Mouse (Mus musculus) right cerebral cortex, postnatal 36 days (tissue): Measurements from ENCODE around the gene Smarca4.
A peak's percentile ranks its signal among the peaks of the same experiment; 100 is the strongest.

Experiments
- DNase-seq, 2 experiments: peaks; one replicate each; pipeline ENCODE4 v3.0.0; 2022; ENCODE audit warnings: low spot score in 2 of 2, mixed read lengths in 1 of 2

Gene Smarca4

GRCm38 (mm10) chr9:21615617-21616231 is at the start of gene Smarca4:
Gene Smarca4, plus strand, starts transcription at chr9:21616169.
- peak; percentile 99 to 100 for DNase-seq

DNA sequence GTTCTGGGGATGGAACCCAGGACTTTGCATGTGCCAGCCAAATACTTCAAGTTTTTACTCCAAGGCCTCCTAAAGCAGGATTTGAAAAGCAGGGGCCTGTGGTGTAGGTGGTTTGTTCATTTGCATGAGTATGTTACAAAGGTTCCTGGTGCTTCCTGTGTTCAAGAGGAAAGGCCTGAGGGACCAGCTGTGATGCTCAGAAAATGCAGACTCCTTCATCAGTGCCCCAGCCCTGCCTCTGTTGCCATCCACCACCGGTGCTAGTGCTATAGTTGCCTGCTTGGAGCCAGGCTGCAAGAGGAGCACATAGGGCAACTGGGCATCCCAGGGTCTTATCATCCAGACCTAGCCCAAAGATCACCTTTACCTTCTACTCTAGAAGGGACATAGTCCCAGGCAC is 49.4 kb upstream of the Smarca4 start:
- DNase-seq, result no peak

DNA sequence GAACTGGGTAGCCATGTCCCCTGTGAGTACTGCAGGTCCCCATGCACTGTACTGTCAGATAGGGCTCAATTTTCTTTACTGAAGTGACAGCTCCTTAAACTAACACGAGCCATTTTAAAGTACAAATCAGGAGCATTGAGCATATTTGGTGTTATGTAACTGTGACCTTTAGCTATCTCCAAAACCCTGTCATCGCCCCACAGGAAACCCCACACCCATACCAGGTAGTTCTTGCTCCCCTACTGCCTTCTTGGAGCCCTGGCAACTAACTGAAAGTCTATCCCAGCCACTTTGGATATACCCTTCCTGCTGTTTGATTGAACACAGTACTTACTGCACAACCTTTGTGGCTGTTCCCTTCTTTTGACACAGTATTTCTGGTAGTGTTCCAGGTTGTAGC is 48.9 kb upstream of the Smarca4 start:
- no peak for DNase-seq

GRCm38 (mm10) chr9:21568657-21569255 is 47.2 kb upstream of the Smarca4 start:
- DNase-seq, result no peak

DNA sequence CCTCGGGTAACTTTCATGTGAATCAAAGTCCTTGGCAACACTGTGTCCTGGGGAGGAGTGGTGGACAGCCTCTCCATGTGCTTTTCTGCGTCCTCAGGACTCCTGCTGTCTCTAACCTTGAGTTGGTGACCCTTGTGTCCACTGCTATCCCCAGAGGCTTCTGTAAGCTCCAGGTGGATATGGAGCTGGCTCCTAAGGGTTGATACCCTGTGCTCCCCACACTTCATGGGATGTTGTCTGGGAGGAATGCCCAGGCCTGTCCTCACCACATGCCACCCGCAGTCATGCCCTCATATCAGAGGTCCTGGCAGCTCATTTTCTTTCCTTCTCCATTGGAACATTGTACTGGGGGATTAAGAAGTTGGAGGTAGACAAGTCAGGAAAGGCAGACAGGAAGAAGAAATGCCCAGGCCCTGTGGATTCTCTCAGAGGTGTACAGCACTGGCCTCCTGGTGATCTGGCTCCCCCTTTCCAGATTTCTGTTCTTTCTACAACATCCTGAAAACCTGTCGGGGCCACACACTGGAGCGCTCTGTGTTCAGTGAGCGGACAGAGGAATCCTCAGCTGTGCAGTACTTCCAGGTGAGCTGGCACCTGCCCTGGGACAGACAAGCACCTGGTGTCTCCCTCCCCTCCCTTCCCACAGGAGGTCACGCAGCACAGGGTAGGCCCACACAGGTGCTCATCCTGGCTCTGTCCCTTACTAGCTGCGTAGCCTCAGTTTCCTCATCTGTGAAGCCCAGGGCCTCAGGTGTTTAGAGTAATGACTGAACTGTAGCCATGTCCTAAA is 41.8 kb upstream of the Smarca4 start:
- DNase-seq, result no peak

DNA sequence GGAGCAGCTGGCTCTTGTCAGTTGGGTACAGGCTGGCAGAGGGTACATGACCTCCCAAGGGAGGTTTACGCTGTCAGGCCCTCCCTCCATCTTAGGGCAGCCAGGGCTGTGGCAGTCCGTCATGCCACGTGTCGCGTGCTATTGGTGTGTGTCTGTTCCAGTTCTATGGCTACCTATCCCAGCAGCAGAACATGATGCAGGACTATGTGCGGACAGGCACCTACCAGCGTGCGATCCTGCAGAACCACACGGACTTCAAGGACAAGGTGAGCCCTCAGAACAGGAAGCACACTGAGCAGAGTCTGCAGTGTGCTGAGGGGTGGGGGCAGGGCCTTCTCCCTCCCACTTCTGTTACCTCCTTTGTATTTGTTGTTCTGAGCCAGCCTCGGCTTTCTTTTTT is 40.7 kb upstream of the Smarca4 start:
- DNase-seq, result no peak

DNA sequence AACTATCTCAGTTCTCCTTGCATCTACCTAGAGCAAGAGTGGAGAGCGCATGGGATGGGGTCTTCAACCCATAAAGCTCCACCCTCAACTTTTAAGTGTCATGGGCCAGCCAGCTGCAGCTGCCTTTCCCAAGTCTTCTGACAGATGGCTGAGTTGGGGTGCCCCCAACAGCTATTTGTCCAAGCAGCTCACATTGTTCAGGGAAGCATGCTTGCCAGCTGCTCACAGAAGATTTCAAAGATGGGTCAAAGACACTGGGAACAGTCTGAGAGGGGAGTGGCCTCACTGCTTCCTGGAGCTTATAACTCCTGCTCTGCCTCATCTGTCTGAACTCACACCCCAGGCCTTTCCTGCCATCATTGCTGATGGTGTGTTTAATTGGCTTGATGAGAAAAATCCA is 39.7 kb upstream of the Smarca4 start:
- DNase-seq, result no peak

- DNase-seq, result no peak
Observed at GRCm38 (mm10) chr9:21578226-21578625, 37.7 kb upstream of the Smarca4 start.

GRCm38 (mm10) chr9:21585401-21585800 is 30.6 kb upstream of the Smarca4 start:
- no peak for DNase-seq

DNA sequence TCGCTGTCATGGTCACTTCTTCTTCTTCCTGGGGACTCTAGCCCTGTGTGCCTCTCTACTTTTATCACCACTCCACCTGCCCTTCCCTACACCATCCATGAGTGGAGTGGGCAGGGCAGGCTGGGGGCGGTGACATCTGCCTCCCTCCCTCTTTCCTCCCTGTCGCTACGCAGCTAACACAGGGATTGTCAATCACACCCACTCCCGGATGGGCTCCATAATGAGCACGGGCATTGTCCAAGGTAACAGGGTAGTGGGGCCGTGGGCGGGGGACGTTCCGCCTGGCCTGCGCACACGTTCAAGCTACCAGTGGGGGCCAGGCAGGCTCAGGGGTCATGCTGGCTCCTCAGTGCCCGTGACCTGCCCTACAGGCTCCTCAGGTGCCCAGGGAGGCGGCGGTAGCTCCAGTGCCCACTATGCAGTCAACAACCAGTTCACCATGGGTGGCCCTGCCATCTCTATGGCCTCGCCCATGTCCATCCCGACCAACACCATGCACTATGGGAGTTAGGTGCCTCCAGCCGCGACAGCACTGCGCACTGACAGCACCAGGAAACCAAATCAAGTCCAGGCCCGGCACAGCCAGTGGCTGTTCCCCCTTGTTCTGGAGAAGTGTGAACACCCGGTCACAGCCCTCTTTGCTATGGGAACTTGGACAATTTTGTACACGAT is 28.2 kb upstream of the Smarca4 start:
- no peak for DNase-seq

GRCm38 (mm10) chr9:21588350-21588749 is 27.6 kb upstream of the Smarca4 start:
- DNase-seq, result no peak

- no peak for DNase-seq
Observed at GRCm38 (mm10) chr9:21589538-21589937, 26.4 kb upstream of the Smarca4 start.

DNA sequence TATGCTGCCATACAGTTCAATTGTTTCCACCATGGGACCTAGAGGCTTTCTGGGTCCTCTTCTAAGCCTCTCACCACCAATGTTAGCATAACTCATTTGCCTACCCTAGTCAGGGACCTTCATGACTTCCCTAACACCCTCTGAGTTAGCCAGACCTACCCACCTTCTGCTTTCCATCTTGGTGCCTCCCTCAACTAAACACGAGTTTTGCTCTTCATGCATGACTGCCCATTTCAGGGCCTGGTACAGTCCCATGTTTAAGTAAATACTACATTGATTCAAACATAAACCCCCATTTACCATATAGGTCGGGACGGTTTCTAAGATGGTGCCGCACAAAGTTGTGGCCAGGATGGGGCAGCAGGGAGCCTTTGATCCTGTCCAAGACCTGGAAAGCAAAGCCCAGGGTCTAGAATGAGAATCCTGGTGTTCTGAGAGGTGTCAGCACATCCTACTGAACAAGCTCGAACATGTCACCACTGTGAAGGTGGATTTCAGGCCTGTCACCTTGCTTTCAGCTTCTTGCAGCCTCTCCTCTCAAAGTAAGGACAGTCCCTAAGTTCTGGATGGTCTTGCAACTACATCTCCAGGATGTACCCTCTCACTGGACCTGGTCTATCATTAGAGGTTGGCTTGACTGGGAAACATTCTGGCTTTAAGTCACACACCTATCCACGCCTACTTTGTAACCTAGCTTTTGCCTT is 24.7 kb upstream of the Smarca4 start:
- no peak for DNase-seq

GRCm38 (mm10) chr9:21591831-21592702 is 23.9 kb upstream of the Smarca4 start:
- DNase-seq, result no peak

DNA sequence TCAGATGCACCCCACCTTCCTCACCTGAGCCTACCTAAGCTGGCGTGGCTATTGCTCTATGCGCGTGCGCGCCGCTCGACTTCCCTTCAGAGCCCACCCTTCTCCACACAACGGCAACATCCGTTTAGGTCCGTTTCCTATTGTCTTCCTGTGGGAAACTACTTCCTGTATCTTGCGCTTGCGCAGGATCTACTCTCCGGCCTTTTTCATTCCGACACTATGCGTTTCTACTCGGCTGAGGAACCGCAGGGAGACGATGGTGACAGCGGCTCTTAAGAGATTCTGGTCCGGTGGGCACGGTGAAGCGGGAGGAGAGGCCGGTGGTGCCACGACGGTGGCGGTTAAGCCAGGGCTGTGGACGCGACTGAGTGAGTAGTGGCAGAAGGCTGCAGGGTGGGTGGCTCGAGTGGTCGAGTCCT is 23.3 kb upstream of the Smarca4 start, which contains the start of the genes Timm29 and Yipf2:
TSS of gene Timm29 (plus strand) at position 20 of the 419 bp plus-strand sequence.
TSS of gene Yipf2 (minus strand) at position 126 of the 419 bp plus-strand sequence.
- DNase-seq, result peak; percentile 87 to 93

DNA sequence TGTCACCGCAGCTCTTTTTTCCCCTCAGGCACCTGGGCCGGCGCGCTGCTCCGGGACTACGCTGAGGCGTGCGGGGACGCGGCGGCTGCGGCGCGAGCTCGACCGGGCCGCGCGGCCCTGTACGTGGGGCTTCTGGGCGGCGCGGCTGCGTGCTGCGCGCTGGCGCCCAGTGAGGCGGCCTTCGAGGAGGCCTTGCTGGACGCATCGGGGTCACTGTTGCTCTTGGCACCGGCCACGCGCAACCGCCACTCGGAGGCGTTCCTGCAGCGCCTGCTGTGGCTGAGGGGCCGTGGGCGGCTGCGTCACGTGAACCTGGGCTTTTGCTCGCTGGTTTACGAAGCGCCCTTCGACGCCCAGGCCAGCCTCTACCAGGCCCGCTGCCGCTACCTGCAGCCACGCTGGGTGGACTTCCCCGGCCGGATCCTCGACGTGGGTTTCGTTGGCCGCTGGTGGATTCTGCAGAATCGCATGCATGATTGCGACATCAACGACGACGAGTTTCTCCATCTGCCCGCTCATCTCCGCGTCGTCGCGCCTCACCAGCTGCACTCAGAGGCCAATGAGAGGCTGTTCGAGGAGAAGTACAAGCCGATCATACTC is 22.7 kb upstream of the Smarca4 start:
- DNase-seq, result peak; percentile 56 to 69

GRCm38 (mm10) chr9:21594350-21594749 is 21.6 kb upstream of the Smarca4 start:
- peak in 1 of 2 experiments; percentile 45 for DNase-seq

DNA sequence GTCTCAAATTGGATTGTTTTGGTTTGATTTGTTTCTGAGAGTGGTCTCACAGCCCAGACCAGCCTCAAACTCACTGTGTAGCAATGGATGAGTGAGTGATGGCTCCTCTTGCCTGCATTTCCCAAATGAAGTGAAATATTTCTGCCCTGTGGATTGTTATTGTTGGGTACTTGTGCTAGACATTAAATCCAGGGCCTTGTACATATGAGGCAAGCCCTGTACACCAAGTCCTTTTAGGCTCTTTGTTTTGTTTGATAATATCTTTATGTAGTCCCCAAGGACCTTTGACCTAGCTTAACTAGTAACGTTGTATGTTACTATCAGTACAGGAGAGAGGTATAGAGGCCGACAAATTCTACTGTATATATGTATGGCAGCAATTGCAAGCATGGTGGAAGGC is 21.1 kb upstream of the Smarca4 start:
- no peak for DNase-seq

- no peak for DNase-seq
Observed at GRCm38 (mm10) chr9:21598198-21598597, 17.8 kb upstream of the Smarca4 start.

DNA sequence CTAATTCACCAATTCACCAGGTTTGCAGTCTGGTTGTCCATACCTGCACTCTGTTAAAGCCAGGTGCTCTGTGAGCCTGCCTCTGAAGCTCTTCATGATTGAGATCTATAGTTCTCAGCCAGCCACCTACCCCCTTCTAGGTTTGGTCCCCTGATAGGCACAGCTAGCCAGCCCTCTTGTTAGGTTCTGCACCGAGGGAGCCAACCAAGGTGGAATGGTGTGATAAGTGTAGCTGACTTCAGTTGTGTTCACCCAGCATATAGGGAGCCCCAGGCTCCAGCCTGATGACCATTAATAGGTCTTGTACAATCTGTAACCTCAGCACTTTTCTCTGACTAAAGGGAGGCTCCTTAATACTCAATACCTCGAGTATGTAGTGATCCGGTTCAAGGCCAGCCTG is 15.8 kb upstream of the Smarca4 start:
- no peak for DNase-seq
